Mouse (Mus musculus): Measurements from ENCODE around the gene Cgas. TPM values are rescaled to one million over a fixed set of nuclear protein-coding genes. Genes with fewer than 3 reads are reported as not detected.

Cgas gene
- polyA plus RNA-seq, 1 experiment from 2014 or later = 3.0 TPM

DNA sequence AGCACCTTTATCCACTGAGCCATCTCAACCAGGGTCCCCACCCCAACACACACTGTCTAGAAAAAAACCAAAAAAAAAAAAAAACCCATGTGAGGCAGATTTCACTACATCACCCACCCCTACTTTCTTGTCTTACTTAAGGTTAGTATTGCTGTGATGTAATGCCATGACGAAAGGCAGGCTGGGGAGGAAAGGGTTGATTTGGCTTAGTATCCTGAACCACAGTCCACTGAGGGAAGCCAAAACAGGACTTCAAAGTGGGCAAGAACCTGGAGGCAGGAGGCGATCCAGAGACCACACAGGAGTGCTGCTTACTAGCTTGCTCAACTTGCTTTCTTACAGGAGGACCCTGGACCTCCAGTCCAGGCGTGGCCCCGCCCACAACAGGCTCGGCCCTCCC, 7.4 kb upstream of the Cgas start:
- ChIA-PET CTCF (no interaction called here), POLR2A (no interaction called here)
- H3K27me3 ChIP-seq = no peaks in the 10 kb centered on the region
- TF ChIP-seq CTCF (IDR thresholded peaks at IDR 0.05) = no peak
- in situ Hi-C loops (cut with MboI; ENCODE audit: low pct_unique_long_range_greater_than_20kb) = no loop called here
- DNase-seq (ENCODE audit: low read depth, low spot score) (no peak), ATAC-seq (no peak)

- in situ Hi-C loops (cut with MboI; ENCODE audit: low pct_unique_long_range_greater_than_20kb) = no loop called here
- ChIA-PET CTCF (no interaction called here), POLR2A (interaction anchor here (1.9 kb wide), 1 partner anchor 33 kb away, joined by 7 read pairs; no protein-coding TSS in a partner anchor)
- ATAC-seq (peak; percentile 87), DNase-seq (ENCODE audit: low read depth, low spot score) (peak; percentile 46)
- no peaks in the 10 kb centered on the region for H3K27me3 ChIP-seq
- TF ChIP-seq CTCF (IDR thresholded peaks at IDR 0.05) = no peak
These were observed 5.2 kb upstream of the Cgas start, which contains the start of the genes Mto1 and Gm17324 for GRCm38 (mm10) chr9:78447973-78448873. Mto1 (plus strand) TSS chr9:78448208. Gm17324 (minus strand) TSS chr9:78448786.

DNA sequence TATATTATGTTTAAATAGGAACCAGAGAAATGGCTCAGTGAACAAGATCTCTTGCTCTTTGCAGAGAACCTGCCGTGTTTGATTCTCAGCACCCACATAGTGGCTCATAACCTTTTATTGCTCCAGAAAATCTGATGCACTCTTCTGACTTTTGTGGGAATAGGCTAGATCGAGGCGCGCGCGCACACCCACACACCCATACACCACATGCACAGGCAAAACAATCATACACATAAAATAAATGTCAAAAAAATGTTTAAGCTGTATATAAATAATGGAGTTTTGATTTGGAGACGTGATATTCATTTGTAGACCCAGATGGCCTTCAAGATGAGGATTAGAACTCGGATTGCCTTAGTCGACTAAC, 4.6 kb upstream of the Cgas start:
- no peaks in the 10 kb centered on the region for H3K27me3 ChIP-seq
- DNase-seq (ENCODE audit: low read depth, low spot score) (no peak), ATAC-seq (no peak)
- ChIA-PET POLR2A (interaction anchor here (1.9 kb wide), 1 partner anchor 34 kb away, joined by 7 read pairs; no protein-coding TSS in a partner anchor), CTCF (no interaction called here)
- in situ Hi-C loops (cut with MboI; ENCODE audit: low pct_unique_long_range_greater_than_20kb) = no loop called here
- TF ChIP-seq CTCF (IDR thresholded peaks at IDR 0.05) = no peak

DNA sequence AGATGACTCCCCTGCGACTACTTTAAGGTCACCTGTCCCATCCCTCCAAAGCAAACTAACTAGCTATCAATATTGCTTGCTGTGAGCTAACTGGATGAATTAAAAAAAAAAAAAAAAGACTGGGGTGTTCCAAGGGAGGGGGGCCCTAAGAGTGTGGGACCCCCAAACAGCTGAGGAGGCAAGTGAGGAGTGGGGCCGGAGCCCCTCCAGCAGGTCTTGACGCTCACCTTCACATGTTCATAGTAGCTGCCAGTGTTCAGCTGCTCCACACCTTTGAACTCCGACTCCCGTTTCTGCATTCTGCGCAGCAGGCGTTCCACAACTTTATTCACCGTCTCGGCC, 829 bp downstream of the Cgas start:
- peak; percentile 19 for ATAC-seq
- peaks cover 4% of the 10 kb centered on the region for H3K27me3 ChIP-seq
- in situ Hi-C loops (cut with MboI; ENCODE audit: low pct_unique_long_range_greater_than_20kb) = no loop called here

GRCm38 (mm10) chr9:78439426-78439825, 3.6 kb downstream of the Cgas start:
- no peak for TF ChIP-seq CTCF (IDR thresholded peaks at IDR 0.05)
- ATAC-seq (no peak), DNase-seq (ENCODE audit: low read depth, low spot score) (no peak)
- ChIA-PET POLR2A (interaction anchor here (0.6 kb wide), 1 partner anchor 1066 kb away, joined by 3 read pairs; no protein-coding TSS in a partner anchor), CTCF (no interaction called here)
- in situ Hi-C loops (cut with MboI; ENCODE audit: low pct_unique_long_range_greater_than_20kb) = no loop called here
- peaks cover 16% of the 10 kb centered on the region for H3K27me3 ChIP-seq

More for the DNA sequence above, 829 bp downstream of the Cgas start:
- POLR2A ChIA-PET = no interaction called here
- CTCF ChIA-PET = interaction anchor here (1.0 kb wide), 1 partner anchor 9 kb away, joined by 4 read pairs; no protein-coding TSS in a partner anchor
- no peak for TF ChIP-seq CTCF (IDR thresholded peaks at IDR 0.05)
- DNase-seq (ENCODE audit: low read depth, low spot score) = no peak

DNA sequence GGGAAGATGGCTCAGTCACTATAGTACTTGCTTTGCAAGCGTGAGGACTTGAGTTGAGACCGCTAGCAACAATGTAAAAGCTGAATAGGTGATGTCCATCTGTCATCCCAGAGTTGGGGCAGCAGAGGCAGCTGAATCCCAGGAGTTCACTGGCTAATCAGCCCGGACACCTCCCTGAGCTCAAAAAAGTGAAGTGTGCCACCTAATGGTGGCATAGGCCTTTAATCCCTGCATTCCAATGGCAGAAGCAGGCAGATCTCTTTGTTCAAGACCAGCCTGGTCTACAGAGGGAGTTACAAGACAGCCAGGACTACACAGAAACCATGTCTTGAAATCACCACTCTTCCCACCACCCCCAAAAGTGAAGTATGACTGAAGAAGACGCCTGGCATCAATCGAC, 10.6 kb downstream of the Cgas start:
- ATAC-seq (no peak), DNase-seq (ENCODE audit: low read depth, low spot score) (no peak)
- POLR2A ChIA-PET = no interaction called here
- no peak for TF ChIP-seq CTCF (IDR thresholded peaks at IDR 0.05)
- H3K27me3 ChIP-seq = peaks cover 11% of the 10 kb centered on the region
- in situ Hi-C loops (cut with MboI; ENCODE audit: low pct_unique_long_range_greater_than_20kb) = no loop called here
- CTCF ChIA-PET = interaction anchor here (1.4 kb wide), 1 partner anchor 10 kb away, joined by 4 read pairs; no protein-coding TSS in a partner anchor

- H3K27me3 ChIP-seq = peaks cover 9% of the 10 kb centered on the region
- ATAC-seq (no peak), DNase-seq (ENCODE audit: low read depth, low spot score) (no peak)
- TF ChIP-seq CTCF (IDR thresholded peaks at IDR 0.05) = no peak
- POLR2A ChIA-PET = interaction anchor here (0.7 kb wide), 1 partner anchor 156 kb away, joined by 4 read pairs; no protein-coding TSS in a partner anchor
- CTCF ChIA-PET = interaction anchor here (1.0 to 1.6 kb wide), 3 partner anchors 18 to 72 kb away, joined by 3 read pairs; no protein-coding TSS in a partner anchor
- in situ Hi-C loops (cut with MboI; ENCODE audit: low pct_unique_long_range_greater_than_20kb) = no loop called here
These were observed 12.6 kb downstream of the Cgas start for GRCm38 (mm10) chr9:78430486-78430885.

- no peaks in the 10 kb centered on the region for H3K27me3 ChIP-seq
- in situ Hi-C loops (cut with MboI; ENCODE audit: low pct_unique_long_range_greater_than_20kb) = no loop called here
- ChIA-PET CTCF (no interaction called here), POLR2A (no interaction called here)
- TF ChIP-seq CTCF (IDR thresholded peaks at IDR 0.05) = no peak
- ATAC-seq = no peak
- no peak for DNase-seq (ENCODE audit: low read depth, low spot score)
These were observed 13.5 kb downstream of the Cgas start for GRCm38 (mm10) chr9:78429551-78429950.

DNA sequence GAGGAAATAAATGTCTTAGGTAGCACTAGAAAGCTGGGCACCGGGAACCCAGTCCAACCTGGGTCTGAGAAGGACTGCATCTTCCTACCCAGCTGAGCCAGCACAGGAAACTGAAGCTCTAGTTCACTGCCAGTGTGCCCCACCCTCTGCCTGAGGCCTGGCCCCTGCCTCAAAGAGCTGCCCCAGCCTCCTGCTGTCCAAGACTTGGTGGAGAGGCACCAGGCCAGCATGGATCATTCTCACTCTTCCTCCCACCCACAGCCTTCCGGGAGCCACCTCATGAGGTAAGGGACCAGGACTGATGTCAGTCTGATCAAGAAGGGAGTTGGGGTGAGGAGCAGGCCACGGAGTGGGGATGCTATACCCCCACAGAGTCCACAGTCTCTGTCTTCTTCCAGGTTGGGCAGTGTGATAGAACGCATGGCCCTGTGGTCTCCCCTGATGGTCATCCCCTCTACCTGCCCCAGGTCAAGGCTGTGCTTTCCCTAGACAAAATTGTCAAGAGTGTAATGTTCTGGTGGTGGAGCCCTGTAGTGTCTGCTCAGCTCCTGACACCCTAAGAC, 14.1 kb downstream of the Cgas start:
- no peak for TF ChIP-seq CTCF (IDR thresholded peaks at IDR 0.05)
- no peak for ATAC-seq
- DNase-seq (ENCODE audit: low read depth, low spot score) = no peak
- ChIA-PET CTCF (no interaction called here), POLR2A (no interaction called here)
- in situ Hi-C loops (cut with MboI; ENCODE audit: low pct_unique_long_range_greater_than_20kb) = no loop called here
- no peaks in the 10 kb centered on the region for H3K27me3 ChIP-seq

- CTCF ChIA-PET = no interaction called here
- peaks cover 2% of the 10 kb centered on the region for H3K27me3 ChIP-seq
- POLR2A ChIA-PET = no interaction called here
- no peak for TF ChIP-seq CTCF (IDR thresholded peaks at IDR 0.05)
- DNase-seq (ENCODE audit: low read depth, low spot score) (no peak), ATAC-seq (no peak)
- in situ Hi-C loops (cut with MboI; ENCODE audit: low pct_unique_long_range_greater_than_20kb) = no loop called here
These were observed 14.9 kb downstream of the Cgas start for GRCm38 (mm10) chr9:78428185-78428584.

- TF ChIP-seq CTCF (IDR thresholded peaks at IDR 0.05) = no peak
- POLR2A ChIA-PET = no interaction called here
- ATAC-seq (no peak), DNase-seq (ENCODE audit: low read depth, low spot score) (no peak)
- in situ Hi-C loops (cut with MboI; ENCODE audit: low pct_unique_long_range_greater_than_20kb) = no loop called here
- peaks cover 8% of the 10 kb centered on the region for H3K27me3 ChIP-seq
- CTCF ChIA-PET = no interaction called here
These were observed 15.7 kb downstream of the Cgas start for GRCm38 (mm10) chr9:78427362-78427781.
